Mouse (Mus musculus) ES-E14 (cell line): Measurements from ENCODE around the gene Aggf1.

Source experiments
- CHD2 ChIP-seq: IDR thresholded peaks from 2 replicates; pipeline ENCODE4 v1.6.1; 2014; ENCODE audit warnings: mild to moderate bottlenecking, low read depth, low read length, inconsistent platforms
- HCFC1 ChIP-seq: IDR thresholded peaks from 2 replicates; pipeline ENCODE4 v1.6.1; 2012; ENCODE audit warnings: low read length, inconsistent platforms, borderline replicate concordance; ENCODE audit not compliant: insufficient read depth
- MAFK ChIP-seq: IDR thresholded peaks from 2 replicates; pipeline ENCODE4 v1.6.1; 2014; ENCODE audit warnings: mild to moderate bottlenecking, low read depth, low read length, inconsistent platforms; ENCODE audit not compliant: insufficient read depth
- ZC3H11A ChIP-seq: IDR thresholded peaks from 2 replicates; pipeline ENCODE4 v1.6.1; 2012; ENCODE audit warnings: low read depth, mild to moderate bottlenecking, inconsistent platforms, low read length, borderline replicate concordance

DNA sequence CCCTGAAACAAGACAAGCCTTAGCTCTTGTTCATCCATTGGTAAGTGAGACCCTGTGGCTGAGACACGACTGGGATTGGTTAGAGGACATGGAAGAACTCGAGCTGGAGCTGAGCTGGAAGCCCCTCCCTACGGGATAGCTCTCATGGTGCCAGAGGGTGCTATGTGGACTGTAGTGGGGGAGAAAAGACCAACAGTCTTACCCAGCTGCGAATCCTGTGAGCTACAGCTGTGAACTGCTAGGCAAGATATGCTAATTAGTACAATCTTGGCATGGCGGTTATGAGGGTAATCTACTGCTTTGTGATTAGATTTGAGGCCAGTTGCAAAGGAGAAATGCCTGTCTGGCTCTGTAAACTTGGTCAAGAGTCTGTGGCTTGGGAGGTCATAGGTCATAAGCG lies 56.0 kb downstream of the Aggf1 start:
- TF ChIP-seq MAFK (no peak), CHD2 (no peak), HCFC1 (no peak), ZC3H11A (no peak)
